Mouse (Mus musculus) cortical plate, adult 2 months (tissue): ENCODE measurements at regions not wholly inside any gene's neighbourhood (a gene's known extent, or its start where the extent isn't known, plus 50 kb on each side); places are given as distances from the start of the nearest gene placed in this dataset.

Source experiments
- CTCF ChIP-seq: fragments of 200-500 bp; IDR thresholded peaks from 2 replicates; pipeline ENCODE4 v1.5.1; 2011; ENCODE audit warnings: mild to moderate bottlenecking, control low read depth, low read length; ENCODE audit not compliant: insufficient read depth; ENCODE audit errors: extremely low read depth
- POLR2A ChIP-seq: fragments of 200-500 bp; IDR thresholded peaks from 2 replicates; pipeline ENCODE4 v1.6.1; 2011; ENCODE audit warnings: mild to moderate bottlenecking, low read length, control low read depth; ENCODE audit not compliant: insufficient read depth; ENCODE audit errors: extremely low read depth

GRCm38 (mm10) chr11:33028920-33029319, 118.3 kb downstream of the Fgf18 start:
- TF ChIP-seq CTCF (peak; percentile 58), POLR2A (no peak)
